Mouse (Mus musculus): Measurements from ENCODE around the gene Zdbf2.

Zdbf2 gene

DNA sequence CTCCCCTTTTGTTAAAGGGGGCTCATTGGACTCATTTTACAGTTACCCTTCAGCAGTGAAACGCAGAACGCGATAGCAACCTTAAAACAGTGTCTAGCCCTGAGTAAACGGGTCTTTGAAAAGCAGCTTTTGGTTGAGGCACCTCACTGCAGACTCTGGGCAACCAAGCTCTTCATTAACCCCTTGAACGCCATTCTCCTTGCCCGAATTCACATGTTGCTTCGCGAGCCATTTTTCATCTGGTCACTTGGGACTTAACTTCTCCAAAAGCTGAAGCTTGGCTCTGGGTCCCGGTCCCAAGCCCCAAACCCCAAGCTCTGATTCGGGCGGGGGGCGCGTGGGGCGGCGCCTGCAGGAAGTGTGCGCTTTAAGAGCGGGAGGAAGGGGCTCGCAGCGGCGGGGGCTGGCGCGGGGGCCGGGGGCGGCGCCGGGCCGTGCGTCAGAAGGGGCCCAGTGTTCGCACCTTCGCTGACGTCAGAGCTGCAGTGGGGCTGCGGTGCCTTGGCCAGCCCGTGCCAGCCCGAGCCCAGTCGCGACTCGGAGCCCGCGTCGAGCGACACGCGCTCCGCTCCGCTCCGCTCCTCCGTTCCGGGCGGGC, at the start of gene Zdbf2:
Zdbf2 (plus strand) TSS at position 525 of the 598 bp plus-strand sequence.
- DNase-seq: peak; percentile 26

GRCm38 (mm10) chr1:63225009-63225408, 48.1 kb upstream of the Zdbf2 start:
- DNase-seq: no peak

DNA sequence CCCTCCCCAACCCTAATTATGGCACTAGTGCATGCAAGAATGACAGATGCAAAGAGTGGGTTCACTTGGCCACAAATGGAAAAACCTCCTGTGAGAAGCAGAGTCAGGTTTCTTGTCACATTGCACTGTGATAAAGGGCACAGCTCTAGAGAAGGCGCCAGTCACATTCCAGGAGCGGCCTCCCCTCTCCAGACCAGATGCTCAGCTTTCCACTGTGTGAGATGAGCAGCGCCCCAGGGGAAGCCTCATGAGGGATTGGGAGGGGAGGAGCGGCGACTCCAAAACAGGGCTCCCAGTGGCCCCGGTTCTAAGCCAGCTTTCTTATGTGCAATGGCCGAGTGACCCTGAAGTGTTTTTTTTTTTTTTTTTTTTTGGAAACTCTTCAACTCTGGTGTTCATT, 47.2 kb upstream of the Zdbf2 start:
- no peak for DNase-seq

GRCm38 (mm10) chr1:63227241-63227640, 45.8 kb upstream of the Zdbf2 start:
- no peak for DNase-seq

- no peak for DNase-seq
Observed at GRCm38 (mm10) chr1:63237371-63237770, 35.7 kb upstream of the Zdbf2 start.

DNA sequence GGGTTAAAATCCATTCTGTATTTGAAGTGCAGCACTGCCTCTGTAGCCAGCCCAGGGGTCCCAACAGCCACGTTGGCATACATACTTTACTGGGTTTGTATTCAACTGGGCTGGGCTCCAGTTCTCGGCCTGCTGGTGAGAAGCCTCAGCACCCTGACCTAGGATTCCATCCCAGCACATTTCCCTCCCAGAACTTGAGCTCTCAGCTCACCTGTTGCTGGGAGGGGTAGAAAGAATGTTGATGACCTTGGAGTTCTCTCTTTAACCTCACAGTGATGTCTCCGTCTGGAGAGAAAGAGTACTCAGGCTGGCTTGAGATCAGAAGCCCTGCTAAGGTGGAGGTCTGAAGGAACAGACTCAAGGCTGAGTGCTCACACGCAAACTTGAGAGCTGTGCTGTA, 33.8 kb upstream of the Zdbf2 start:
- no peak for DNase-seq

GRCm38 (mm10) chr1:63239751-63240150, 33.3 kb upstream of the Zdbf2 start:
- DNase-seq: no peak

DNA sequence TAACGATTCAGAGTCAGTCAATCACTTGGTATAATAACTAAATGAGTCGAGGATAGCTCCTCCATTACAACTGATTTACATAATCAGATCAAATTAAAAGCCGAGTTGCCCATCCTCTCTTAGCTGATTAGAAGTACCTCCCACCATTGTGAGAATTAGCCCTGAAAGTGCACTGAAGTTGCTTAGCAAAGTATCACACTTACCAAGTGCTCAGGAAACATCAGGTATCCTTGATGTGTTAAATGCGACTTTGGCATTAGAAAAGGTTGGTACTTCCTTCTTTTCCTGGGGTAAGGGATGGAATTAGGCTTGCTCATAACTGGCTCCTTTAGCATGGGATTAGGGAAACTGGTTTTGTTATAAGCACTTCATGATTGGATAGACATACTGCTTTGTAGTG, 29.2 kb upstream of the Zdbf2 start:
- no peak for DNase-seq

DNA sequence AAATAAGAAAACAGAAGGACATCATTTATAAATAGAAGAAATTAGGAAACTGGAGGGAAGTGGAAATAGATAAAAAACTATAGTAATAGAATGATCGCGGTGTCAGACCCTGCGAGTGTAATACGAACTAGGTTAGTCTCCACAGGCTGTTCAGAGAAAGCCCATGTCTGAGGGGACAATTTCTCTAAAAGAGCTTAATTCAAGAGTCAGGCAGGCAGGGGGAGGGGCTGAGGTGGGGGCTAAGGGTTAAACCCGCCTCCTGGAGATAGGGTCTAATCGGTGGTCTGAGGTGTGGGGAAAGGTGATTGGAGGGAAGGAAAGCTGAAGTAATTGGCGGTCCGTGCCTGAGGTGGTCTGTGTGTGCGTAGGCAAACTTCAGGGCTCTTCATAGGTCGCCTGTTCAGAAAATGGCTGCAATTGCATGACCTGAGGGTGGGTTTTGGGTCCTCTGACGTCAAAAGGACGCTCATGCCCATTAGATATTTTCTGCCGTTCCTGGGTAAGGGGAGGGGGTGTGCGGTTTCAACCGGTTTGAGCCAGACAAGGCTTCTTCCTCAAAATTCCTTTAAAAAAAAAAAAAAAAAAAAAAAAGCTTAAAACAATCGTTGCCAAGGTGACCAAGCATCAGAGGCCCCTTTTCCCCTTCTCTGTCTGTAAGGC, 26.1 kb upstream of the Zdbf2 start:
- no peak for DNase-seq

DNA sequence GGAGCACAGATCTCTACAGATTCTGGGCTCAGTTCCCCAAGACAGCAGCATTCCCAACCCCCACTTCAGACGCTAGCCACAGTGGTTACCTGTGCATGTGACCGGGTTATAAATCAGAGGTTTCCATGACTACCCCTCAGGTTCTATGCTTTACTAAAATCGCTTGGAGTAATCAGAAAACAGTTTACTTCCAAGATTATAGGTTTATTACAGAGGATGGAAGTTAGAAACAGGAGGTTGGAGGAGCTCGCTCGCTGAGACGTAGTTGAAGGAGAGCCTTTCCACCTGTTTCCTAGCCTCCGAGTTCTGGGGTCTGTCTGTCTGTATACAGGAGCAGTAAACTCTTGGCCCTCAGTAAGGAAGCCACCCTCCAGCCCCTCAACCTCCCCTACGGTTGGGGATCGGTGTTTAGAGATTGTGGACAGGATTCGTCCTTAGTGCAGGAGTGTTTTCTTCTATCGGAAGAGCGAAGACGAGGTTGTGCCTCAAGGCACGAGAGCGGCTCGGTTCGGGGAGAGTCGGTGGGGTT, 25.2 kb upstream of the Zdbf2 start:
- no peak for DNase-seq

DNA sequence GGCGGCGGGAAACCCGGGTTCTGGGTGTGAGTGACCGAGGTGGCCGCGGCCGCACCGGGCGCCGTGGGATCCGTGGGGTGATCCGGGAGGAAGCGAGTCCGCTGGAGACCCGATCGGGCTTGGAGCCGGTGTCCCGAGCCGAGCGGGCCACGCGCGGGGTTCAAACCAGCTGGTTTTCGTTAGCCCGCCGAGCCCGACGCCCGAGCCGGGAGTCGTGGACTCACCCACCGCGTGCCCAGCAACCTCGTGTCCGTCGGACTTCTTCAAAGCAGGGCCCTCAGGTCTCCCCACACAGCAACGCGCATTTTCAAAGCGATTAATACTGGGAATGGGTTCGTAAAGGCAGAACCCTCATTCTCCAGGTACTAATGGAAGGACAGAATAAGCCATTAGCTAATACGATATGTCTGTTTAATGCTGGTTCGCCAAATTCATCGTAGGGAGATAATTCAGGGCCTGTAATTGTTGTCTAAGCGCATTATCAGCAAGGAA, 24.7 kb upstream of the Zdbf2 start:
- no peak for DNase-seq

DNA sequence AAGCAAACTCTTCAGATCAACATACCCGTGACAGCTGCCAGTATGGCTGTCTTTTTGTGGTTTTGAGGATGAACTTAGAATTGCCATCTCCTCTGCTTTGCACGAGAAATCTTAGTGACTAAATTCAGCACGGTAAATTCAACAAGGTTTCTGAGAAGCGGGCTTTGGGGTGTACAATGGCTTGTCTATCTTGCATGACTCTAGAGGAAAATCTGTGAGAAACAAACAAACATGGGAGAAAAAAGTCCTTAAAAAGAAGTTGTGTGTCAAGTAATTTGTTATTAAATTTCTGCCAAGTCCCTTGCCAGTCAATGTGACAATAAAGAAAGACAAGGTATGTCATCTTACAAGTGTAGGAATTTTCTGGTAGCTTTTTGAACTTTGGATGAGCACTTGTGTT, 23.8 kb upstream of the Zdbf2 start:
- no peak for DNase-seq

GRCm38 (mm10) chr1:63252351-63253209, 20.5 kb upstream of the Zdbf2 start:
- DNase-seq: no peak

- DNase-seq: no peak
Observed at GRCm38 (mm10) chr1:63253291-63253690, 19.8 kb upstream of the Zdbf2 start.

DNA sequence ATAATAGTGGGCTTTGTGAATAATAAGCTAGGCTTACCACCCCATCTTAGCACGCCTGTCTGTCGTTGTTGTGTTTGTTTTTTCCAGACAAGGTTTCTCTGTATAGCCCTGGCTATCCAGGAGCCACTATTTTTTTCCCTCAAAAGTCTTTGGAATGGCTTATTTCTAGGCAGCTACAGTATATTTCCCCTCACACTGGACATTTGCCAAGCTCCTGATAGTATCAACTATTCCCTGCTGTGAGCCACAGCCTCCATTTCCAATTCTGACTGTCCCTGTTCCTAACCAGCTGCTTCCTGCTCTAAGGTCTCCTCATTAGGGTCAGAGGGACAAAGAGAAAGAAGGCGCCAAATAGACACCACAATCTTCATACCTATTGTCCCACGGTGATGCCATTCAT, 18.0 kb upstream of the Zdbf2 start:
- no peak for DNase-seq

DNA sequence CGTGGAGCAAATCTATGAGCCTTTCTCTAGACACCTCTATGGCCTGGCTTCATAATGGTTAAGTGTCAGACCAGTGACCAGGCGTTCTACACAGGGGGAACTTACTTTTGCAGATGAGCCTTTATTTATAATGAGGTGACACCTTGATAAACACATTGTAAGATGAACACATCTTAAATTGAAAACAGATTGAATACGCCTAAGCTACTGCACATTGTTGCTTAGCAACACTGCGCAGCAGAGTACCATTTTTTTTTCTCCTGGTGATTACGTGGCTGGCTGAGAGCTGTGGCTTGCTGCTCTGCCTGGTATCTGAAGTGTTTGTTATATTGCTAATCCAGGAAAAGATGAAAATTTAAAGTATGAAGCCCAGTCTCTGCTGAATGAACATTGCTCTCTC, 17.0 kb upstream of the Zdbf2 start:
- no peak for DNase-seq

- DNase-seq: no peak
Observed at GRCm38 (mm10) chr1:63258501-63258900, 14.6 kb upstream of the Zdbf2 start.

DNA sequence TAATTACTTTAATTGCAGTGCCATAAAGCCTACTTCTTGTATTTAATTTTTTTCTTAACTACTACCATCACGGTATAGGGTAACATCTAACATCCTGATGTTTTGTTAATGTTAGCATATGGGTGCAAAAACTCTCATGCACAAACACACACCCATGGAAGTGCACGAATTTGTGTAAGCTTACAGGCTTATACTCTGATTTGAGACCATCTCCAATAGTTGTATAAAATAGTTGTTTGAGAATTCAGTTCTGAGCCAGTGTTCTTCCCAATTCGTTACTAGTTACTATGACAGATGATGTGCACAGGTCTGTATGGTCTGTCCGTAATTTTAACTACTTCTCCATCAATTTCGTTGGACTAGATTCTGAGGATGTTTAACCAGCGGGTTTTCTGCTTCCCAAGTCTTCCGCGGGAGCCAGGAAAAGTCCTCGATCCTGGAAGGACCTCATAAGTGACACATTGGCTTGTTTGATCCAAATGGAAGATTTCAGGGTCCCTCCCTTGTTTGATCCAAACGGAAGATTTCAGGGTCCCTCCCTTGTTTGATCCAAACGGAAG, 13.7 kb upstream of the Zdbf2 start:
- no peak for DNase-seq

- DNase-seq: no peak
Observed at GRCm38 (mm10) chr1:63259916-63260741, 12.9 kb upstream of the Zdbf2 start.

GRCm38 (mm10) chr1:63260742-63261033, 12.4 kb upstream of the Zdbf2 start:
- no peak for DNase-seq

GRCm38 (mm10) chr1:63261041-63261590, 11.9 kb upstream of the Zdbf2 start:
- no peak for DNase-seq

DNA sequence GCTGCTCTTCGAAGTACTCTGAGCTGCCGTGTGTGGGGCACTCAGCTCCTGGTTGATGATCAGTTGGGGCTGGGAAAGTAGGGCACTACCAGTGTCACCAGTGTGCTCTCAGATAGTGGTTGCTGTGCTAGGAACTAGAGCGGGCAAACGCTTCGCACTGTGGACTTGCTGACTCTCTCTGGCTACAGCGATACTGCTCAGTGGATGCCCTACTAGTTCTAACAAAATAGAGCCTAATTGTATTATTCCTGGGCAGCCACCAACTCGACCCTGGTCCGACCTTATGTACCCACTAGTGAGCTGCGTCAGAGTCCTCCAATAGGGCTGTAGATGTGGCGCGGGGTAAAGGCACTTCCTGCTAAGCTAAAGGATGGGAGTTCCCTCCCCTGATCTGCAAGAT, 9.4 kb upstream of the Zdbf2 start:
- no peak for DNase-seq
